Mouse (Mus musculus): ENCODE data around the gene Bpi. TPM values are rescaled to one million over a fixed set of nuclear protein-coding genes. Genes with fewer than 3 reads are reported as not detected.

The Bpi gene
- polyA plus RNA-seq, 1 experiment: 0.06 TPM

GRCm38 (mm10) chr2:158242170-158242896 lies 15.6 kb upstream of the Bpi start:
- no peak overlapping the region for H3K27ac ChIP-seq (ENCODE audit: insufficient read depth, low read depth, low read length)
- H3K4me3 ChIP-seq (ENCODE audit: insufficient read depth, low read depth, low read length): no peak overlapping the region
- no peaks in the 10 kb centered on the region for H3K36me3 ChIP-seq (ENCODE audit: control insufficient read depth, insufficient read depth, low read length)
- TF ChIP-seq POLR2A (IDR thresholded peaks at IDR 0.05; ENCODE audit: low read depth, low read length) (no peak), CTCF (conservative IDR thresholded peaks at IDR 0.05; ENCODE audit: insufficient read depth, insufficient read length, low read depth, low read length) (no peak)
- no peak for DNase-seq
- WGBS: 82% methylated on average over 18 of the region's 18 CpGs
- H3K4me1 ChIP-seq (ENCODE audit: control insufficient read depth, insufficient read depth, low read length): no peaks in the 10 kb centered on the region
- no peaks in the 10 kb centered on the region for H3K27me3 ChIP-seq (replicated peaks; ENCODE audit: control insufficient read depth, insufficient read depth, low read length)

DNA sequence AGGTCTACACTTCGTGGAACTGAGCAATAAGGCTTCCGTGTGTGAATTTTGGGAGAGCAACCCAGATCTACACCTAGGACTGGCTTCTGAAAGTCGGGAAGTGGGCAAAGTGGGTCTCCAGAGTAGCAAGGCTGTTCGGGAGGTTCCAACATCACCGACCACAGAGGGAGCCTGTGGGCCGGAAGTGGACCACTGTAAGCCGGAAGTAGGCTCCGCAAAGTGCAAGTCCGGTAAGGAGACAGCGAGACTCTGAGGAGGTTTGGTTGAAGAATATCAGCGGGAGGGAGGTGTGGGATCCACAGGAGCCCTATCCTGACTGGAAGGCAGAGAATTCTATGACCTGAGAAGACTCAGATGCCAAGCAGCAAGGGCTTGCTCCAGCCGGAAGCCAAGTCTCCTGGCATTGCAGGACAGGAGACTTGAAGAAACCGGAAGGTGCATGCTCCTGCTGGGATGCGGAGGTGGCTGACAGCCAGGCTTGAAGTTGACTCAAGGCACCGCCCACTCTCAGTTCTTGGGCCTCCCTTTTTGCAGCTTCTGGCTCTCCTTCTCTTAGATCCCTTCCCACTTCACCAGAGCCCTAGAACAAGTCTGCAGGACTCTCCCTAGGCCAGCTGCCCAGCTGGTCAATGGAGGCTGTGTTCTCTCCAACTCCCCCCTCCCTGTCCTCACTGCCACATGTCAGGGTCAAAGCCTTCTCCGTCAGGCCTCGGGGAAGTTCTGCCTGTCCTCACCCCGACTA lies 14.6 kb upstream of the Bpi start:
- Histone ChIP-seq H3K4me1 (ENCODE audit: control insufficient read depth, insufficient read depth, low read length) (0 out of 2 replicates have a peak, but pooled peaks cover 2% of the 10 kb centered on the region), H3K36me3 (ENCODE audit: control insufficient read depth, insufficient read depth, low read length) (no peaks in the 10 kb centered on the region), H3K27me3 (replicated peaks; ENCODE audit: control insufficient read depth, insufficient read depth, low read length) (no peaks in the 10 kb centered on the region), H3K27ac (ENCODE audit: insufficient read depth, low read depth, low read length) (no peak overlapping the region), H3K4me3 (ENCODE audit: insufficient read depth, low read depth, low read length) (no peak overlapping the region)
- WGBS: 67% methylated on average over 18 of the region's 18 CpGs
- no peak for DNase-seq
- TF ChIP-seq CTCF (conservative IDR thresholded peaks at IDR 0.05; ENCODE audit: insufficient read depth, insufficient read length, low read depth, low read length) (no peak), POLR2A (IDR thresholded peaks at IDR 0.05; ENCODE audit: low read depth, low read length) (no peak)

DNA sequence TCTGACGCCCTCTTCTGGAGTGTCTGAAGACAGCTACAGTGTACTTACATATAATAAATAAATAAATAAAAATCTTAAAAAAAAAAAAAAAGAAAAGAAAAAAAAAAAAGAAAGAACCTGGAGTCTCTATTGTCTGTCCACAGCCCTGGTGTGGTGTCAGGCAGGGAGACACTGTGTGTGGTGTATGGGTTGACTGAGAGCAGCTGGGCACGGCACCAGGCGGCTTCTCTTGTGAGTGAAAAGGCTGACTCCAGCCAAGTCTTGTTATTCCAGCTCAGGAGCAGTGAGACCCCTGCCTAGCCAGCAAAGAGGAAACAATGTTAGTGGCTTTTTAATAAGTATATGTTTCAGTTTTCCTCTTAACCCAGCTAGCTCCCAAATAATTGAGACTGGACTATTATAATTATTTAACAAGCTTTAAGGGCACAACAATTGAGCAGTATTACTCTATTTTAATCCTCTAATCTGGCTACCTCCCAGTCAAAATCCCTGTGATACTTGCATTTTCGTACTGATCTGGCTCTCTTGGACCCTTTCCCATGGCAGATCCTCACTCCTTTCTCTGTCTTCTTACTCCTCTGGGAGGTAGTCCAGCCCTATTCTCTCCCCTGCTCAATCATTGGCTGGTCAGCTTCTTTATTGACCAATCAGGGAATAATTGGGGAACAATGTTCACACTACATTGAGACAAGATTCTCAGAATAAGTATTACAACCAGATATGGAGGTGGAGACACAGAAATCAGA lies 12.6 kb upstream of the Bpi start:
- DNase-seq: no peak
- H3K4me3 ChIP-seq (ENCODE audit: insufficient read depth, low read depth, low read length): no peak overlapping the region
- no peaks in the 10 kb centered on the region for H3K36me3 ChIP-seq (ENCODE audit: control insufficient read depth, insufficient read depth, low read length)
- no peaks in the 10 kb centered on the region for H3K27me3 ChIP-seq (replicated peaks; ENCODE audit: control insufficient read depth, insufficient read depth, low read length)
- no peak for TF ChIP-seq CTCF (conservative IDR thresholded peaks at IDR 0.05; ENCODE audit: insufficient read depth, insufficient read length, low read depth, low read length)
- TF ChIP-seq POLR2A (IDR thresholded peaks at IDR 0.05; ENCODE audit: low read depth, low read length): no peak
- H3K27ac ChIP-seq (ENCODE audit: insufficient read depth, low read depth, low read length): no peak overlapping the region
- 91% methylated on average over 4 of the region's 4 CpGs for WGBS
- 0 out of 2 replicates have a peak, but pooled peaks cover 6% of the 10 kb centered on the region for H3K4me1 ChIP-seq (ENCODE audit: control insufficient read depth, insufficient read depth, low read length)

DNA sequence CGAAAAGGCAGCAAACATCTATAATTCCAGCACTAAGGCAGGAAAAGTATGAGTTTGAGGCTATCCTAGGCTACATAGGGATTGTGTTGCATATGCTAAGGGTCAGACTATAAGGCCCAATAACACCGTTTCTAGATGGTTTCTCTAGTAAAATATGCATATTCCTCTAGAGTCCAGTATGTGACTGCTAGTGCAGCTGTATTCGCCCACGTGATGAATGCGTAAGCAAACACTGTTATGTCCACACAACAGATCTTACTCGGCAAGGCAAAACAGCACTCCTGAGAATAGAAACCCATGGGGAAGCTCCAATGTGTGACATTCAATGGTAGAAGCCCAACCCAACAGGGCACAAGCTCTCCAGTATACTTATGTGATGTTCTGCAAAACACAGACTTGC lies 10.0 kb upstream of the Bpi start:
- 0 out of 2 replicates have a peak, but pooled peaks cover 6% of the 10 kb centered on the region for H3K4me1 ChIP-seq (ENCODE audit: control insufficient read depth, insufficient read depth, low read length)
- no peaks in the 10 kb centered on the region for H3K27me3 ChIP-seq (replicated peaks; ENCODE audit: control insufficient read depth, insufficient read depth, low read length)
- WGBS: 84% methylated on average over 6 of the region's 6 CpGs
- no peak overlapping the region for H3K27ac ChIP-seq (ENCODE audit: insufficient read depth, low read depth, low read length)
- no peak for DNase-seq
- no peak overlapping the region for H3K4me3 ChIP-seq (ENCODE audit: insufficient read depth, low read depth, low read length)
- no peaks in the 10 kb centered on the region for H3K36me3 ChIP-seq (ENCODE audit: control insufficient read depth, insufficient read depth, low read length)
- TF ChIP-seq POLR2A (IDR thresholded peaks at IDR 0.05; ENCODE audit: low read depth, low read length) (no peak), CTCF (conservative IDR thresholded peaks at IDR 0.05; ENCODE audit: insufficient read depth, insufficient read length, low read depth, low read length) (no peak)

DNA sequence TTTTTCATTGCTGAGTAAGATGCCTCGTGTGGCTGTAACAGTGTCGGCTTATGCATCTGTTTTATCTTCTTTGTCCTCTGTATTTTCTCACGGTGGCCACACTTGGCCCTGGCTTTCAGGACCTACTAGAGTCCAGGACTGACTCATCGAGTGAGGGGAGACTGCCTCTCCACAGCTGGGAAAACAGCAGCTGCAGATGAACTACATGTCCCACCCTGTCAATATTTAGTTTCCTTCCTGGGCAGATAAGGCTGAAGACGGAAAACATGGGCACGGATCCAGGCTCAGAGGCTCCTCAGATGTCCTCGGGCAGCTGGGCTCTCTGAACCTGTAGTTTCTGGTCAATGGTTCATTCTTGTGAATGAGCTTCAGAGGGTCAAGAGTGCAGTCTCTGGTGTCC lies 9.6 kb upstream of the Bpi start:
- Histone ChIP-seq H3K27ac (ENCODE audit: insufficient read depth, low read depth, low read length) (no peak overlapping the region), H3K36me3 (ENCODE audit: control insufficient read depth, insufficient read depth, low read length) (no peaks in the 10 kb centered on the region), H3K4me3 (ENCODE audit: insufficient read depth, low read depth, low read length) (no peak overlapping the region), H3K27me3 (replicated peaks; ENCODE audit: control insufficient read depth, insufficient read depth, low read length) (no peaks in the 10 kb centered on the region), H3K4me1 (ENCODE audit: control insufficient read depth, insufficient read depth, low read length) (0 out of 2 replicates have a peak, but pooled peaks cover 6% of the 10 kb centered on the region)
- WGBS: 28% methylated on average over 7 of the region's 7 CpGs
- peak; percentile 47 for DNase-seq
- TF ChIP-seq CTCF (conservative IDR thresholded peaks at IDR 0.05; ENCODE audit: insufficient read depth, insufficient read length, low read depth, low read length) (no peak), POLR2A (IDR thresholded peaks at IDR 0.05; ENCODE audit: low read depth, low read length) (no peak)

DNA sequence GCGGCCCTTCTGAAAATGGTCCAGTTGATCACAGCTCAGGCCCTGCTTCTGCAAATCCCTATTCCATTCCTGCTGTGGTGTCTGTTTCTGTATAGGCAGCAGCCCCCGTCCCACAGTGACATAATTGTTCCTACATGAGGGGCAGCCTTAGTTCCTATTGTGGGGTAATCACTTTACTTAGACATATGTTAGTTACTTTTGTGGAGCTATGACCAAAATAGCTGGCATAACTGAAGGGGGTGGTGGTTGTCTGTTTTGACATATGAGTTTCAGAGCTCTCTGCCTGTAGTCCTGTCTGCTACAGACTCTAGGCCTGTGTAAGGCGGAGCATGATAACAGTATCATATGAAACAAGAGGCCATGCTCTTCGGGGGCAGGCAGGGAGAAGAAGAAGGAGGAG lies 7.3 kb upstream of the Bpi start:
- H3K27me3 ChIP-seq (replicated peaks; ENCODE audit: control insufficient read depth, insufficient read depth, low read length): no peaks in the 10 kb centered on the region
- H3K36me3 ChIP-seq (ENCODE audit: control insufficient read depth, insufficient read depth, low read length): no peaks in the 10 kb centered on the region
- 0 out of 2 replicates have a peak, but pooled peaks cover 6% of the 10 kb centered on the region for H3K4me1 ChIP-seq (ENCODE audit: control insufficient read depth, insufficient read depth, low read length)
- H3K4me3 ChIP-seq (ENCODE audit: insufficient read depth, low read depth, low read length): no peak overlapping the region
- TF ChIP-seq CTCF (conservative IDR thresholded peaks at IDR 0.05; ENCODE audit: insufficient read depth, insufficient read length, low read depth, low read length) (no peak), POLR2A (IDR thresholded peaks at IDR 0.05; ENCODE audit: low read depth, low read length) (no peak)
- WGBS: 86% methylated on average over 4 of the region's 4 CpGs
- no peak for DNase-seq
- H3K27ac ChIP-seq (ENCODE audit: insufficient read depth, low read depth, low read length): no peak overlapping the region

Measured in kidney, adult 2 months (tissue).